Mouse (Mus musculus): ENCODE measurements at regions not wholly inside any gene's neighbourhood (a gene's known extent, or its start where the extent isn't known, plus 50 kb on each side); places are given as distances from the start of the nearest gene placed in this dataset.

DNA sequence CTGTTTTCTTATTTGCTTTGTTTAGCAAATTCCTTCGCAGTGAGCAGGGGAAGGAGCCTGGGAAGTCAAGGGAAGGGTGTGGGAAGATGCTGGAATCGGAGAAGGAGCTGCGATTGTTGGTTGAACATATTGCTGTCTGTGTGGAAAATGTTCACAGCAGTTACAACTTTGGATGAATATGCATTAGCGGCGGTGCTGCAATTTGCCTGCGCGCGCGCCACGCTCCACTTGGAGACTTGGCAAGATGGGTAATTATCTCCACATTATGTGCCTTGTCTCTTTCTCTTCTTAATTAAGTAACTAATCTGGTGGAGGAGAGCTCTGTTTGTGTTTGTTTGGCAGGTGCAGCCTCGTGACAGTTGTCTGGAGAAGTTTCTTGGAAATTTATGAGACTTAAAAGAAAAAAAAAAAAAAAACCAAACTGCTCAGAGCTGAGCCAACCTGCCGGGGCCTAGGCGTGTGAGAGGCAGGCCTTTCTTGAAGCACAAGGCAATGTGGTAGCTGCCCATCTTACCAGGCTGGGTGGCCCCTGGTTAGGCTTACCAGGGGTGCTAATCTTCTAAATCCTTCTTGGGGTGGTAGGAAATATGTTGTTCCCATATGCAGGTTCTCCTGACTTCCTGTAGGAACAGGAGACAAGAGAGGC, 279.2 kb upstream of the Tle3 start:
- H3K27me3 ChIP-seq (replicated peaks; ENCODE audit: control insufficient read depth, insufficient read depth, low read length) = no peaks in the 10 kb centered on the region
- H3K4me3 ChIP-seq (ENCODE audit: low read depth, low read length) = no peak overlapping the region
- H3K4me1 ChIP-seq (ENCODE audit: control insufficient read depth, insufficient read depth, low read length) = no peaks in the 10 kb centered on the region
- no peak overlapping the region for H3K9ac ChIP-seq (ENCODE audit: low read depth, low read length)
- H3K27ac ChIP-seq (replicated peaks; ENCODE audit: low read depth, low read length) = no peak overlapping the region
- WGBS = 84% methylated on average over 13 of the region's 13 CpGs
- no peak overlapping the region for H3K4me2 ChIP-seq (ENCODE audit: low read depth, low read length)
- H3K9me3 ChIP-seq (ENCODE audit: control insufficient read depth, low read length) = no peaks in the 10 kb centered on the region
- H3K36me3 ChIP-seq (ENCODE audit: control insufficient read depth, insufficient read depth, low read length) = no peaks in the 10 kb centered on the region
- DNase-seq (ENCODE audit: low spot score) = no peak
- no peak for ATAC-seq (ENCODE audit: low read depth)

DNA sequence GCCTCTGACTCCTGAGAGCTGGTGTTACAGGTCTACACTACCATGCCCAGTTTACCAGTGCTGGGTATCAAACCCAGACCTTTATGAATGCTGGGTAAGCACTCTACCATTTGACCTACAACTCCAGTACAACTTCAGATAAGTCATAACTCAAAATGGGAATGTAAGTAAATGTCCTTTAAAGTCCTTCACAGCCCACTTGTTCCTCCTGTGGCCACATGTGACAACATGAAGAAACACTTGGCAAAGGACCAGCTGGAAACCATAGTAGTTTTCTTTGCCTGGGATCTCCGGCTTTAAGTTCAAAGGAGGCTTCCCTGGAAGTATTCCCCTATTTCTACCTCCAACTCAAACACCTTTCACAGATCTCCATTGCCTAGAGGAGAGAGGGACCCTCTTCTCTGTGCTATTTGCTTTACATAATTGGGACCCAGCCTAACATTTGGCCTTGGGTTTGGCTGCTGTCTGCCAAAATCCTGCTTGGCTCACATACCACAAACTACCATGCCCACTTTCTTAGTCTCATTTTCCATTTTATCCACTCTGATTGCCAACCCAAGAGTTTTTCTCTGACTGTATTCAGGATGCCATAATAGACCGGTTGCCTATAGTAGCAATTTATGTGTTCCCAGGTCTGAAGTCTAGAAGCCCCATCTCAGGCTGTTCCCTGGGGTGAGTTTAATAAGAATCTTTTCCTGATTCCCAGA, 276.9 kb upstream of the Tle3 start:
- no peak overlapping the region for H3K4me2 ChIP-seq (ENCODE audit: low read depth, low read length)
- H3K9ac ChIP-seq (ENCODE audit: low read depth, low read length) = no peak overlapping the region
- H3K9me3 ChIP-seq (ENCODE audit: control insufficient read depth, low read length) = no peaks in the 10 kb centered on the region
- WGBS = 74% methylated on average over 2 of the region's 2 CpGs
- H3K27me3 ChIP-seq (replicated peaks; ENCODE audit: control insufficient read depth, insufficient read depth, low read length) = no peaks in the 10 kb centered on the region
- no peak overlapping the region for H3K4me3 ChIP-seq (ENCODE audit: low read depth, low read length)
- no peaks in the 10 kb centered on the region for H3K4me1 ChIP-seq (ENCODE audit: control insufficient read depth, insufficient read depth, low read length)
- H3K36me3 ChIP-seq (ENCODE audit: control insufficient read depth, insufficient read depth, low read length) = no peaks in the 10 kb centered on the region
- ATAC-seq (ENCODE audit: low read depth) (no peak), DNase-seq (ENCODE audit: low spot score) (no peak)
- no peak overlapping the region for H3K27ac ChIP-seq (replicated peaks; ENCODE audit: low read depth, low read length)

DNA sequence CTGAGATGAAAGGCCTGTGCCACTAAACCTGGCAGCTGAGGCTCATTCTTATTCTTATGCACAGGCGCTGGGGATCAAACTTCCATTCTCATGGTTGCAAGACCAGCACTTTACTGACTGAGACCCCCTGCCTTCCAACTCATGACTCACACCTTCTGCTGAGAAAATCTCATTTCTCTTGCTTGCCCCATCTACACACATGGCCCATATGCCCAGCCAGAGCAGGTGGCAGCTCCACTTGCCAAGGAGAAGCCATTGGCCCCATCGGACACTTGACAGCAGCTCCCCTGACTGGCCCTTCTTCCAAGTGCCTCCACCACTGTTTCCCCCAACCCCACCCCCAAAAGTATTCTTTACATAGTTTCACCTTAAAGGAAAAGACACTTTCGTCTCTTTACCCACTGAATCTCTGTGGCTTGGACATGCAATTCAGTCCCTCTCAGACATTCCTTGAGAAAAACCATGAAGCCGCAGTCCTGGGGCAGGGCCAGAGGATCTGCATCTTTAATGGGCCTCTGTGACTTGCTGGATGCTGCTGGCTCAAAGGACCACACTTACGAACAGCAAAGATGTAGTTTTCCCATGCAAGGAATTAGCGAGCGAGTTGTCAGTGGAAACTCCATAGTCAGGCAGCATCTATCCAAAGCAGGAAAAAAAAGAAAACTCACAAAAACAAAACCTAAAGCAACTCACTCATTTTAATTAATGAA, 270.3 kb upstream of the Tle3 start:
- H3K9me3 ChIP-seq (ENCODE audit: control insufficient read depth, low read length) = no peaks in the 10 kb centered on the region
- no peak overlapping the region for H3K27ac ChIP-seq (replicated peaks; ENCODE audit: low read depth, low read length)
- H3K36me3 ChIP-seq (ENCODE audit: control insufficient read depth, insufficient read depth, low read length) = no peaks in the 10 kb centered on the region
- H3K4me2 ChIP-seq (ENCODE audit: low read depth, low read length) = no peak overlapping the region
- DNase-seq (ENCODE audit: low spot score) (no peak), ATAC-seq (ENCODE audit: low read depth) (no peak)
- H3K27me3 ChIP-seq (replicated peaks; ENCODE audit: control insufficient read depth, insufficient read depth, low read length) = peaks cover 8% of the 10 kb centered on the region
- 55% methylated on average over 7 of the region's 7 CpGs for whole genome bisulfite sequencing
- H3K4me1 ChIP-seq (ENCODE audit: control insufficient read depth, insufficient read depth, low read length) = peaks cover 10% of the 10 kb centered on the region; the same call in 1 of the 2 replicates
- H3K4me3 ChIP-seq (ENCODE audit: low read depth, low read length) = no peak overlapping the region
- no peak overlapping the region for H3K9ac ChIP-seq (ENCODE audit: low read depth, low read length)

DNA sequence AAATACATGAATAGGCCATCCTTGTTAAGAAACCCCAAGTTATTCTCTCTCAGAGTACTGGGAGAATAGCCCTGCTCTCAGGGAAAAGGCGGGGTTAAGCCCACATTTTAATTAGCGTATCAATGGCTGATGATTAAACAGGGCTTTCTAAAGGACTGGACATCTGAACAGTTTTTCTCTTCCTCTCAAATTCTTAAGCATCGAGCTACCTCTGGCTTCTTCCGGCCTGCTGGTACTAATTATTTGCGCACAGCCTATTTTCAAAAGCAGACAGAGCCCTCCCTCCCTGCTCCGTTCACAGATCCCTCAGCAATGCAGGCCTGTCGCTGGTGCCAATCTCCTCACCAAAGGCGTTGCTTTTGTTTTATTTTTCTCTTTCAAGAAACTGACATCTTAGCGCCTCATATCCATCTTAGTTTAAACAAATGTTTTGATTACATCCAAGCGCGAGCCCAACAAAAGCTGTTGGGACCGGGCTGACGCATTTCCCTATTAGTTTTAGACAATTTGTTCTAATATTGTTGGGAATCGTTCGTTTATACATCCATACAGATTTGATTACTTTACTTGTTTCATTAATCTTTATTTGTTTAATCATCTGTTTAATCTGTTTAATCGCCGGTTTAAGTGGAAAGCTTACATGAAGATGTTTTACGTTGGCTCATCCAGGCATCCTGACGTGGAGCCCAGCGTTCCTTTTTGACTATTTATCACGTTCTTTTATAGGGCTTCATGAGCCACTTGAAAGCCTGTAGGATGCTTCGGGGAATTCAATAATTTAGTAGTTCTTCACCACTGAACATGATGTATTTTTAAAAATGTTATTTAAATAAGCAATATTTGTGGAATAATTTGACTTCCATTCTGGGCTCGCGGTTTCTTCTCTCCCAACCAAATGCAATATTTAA, 269.5 kb upstream of the Tle3 start:
- H3K4me2 ChIP-seq (ENCODE audit: low read depth, low read length) = no peak overlapping the region
- peaks cover 10% of the 10 kb centered on the region; the same call in 1 of the 2 replicates for H3K4me1 ChIP-seq (ENCODE audit: control insufficient read depth, insufficient read depth, low read length)
- no peaks in the 10 kb centered on the region for H3K9me3 ChIP-seq (ENCODE audit: control insufficient read depth, low read length)
- H3K9ac ChIP-seq (ENCODE audit: low read depth, low read length) = no peak overlapping the region
- DNase-seq (ENCODE audit: low spot score) (no peak), ATAC-seq (ENCODE audit: low read depth) (no peak)
- peaks cover 8% of the 10 kb centered on the region for H3K27me3 ChIP-seq (replicated peaks; ENCODE audit: control insufficient read depth, insufficient read depth, low read length)
- no peak overlapping the region for H3K27ac ChIP-seq (replicated peaks; ENCODE audit: low read depth, low read length)
- H3K4me3 ChIP-seq (ENCODE audit: low read depth, low read length) = no peak overlapping the region
- 44% methylated on average over 24 of the region's 24 CpGs for WGBS
- no peaks in the 10 kb centered on the region for H3K36me3 ChIP-seq (ENCODE audit: control insufficient read depth, insufficient read depth, low read length)

DNA sequence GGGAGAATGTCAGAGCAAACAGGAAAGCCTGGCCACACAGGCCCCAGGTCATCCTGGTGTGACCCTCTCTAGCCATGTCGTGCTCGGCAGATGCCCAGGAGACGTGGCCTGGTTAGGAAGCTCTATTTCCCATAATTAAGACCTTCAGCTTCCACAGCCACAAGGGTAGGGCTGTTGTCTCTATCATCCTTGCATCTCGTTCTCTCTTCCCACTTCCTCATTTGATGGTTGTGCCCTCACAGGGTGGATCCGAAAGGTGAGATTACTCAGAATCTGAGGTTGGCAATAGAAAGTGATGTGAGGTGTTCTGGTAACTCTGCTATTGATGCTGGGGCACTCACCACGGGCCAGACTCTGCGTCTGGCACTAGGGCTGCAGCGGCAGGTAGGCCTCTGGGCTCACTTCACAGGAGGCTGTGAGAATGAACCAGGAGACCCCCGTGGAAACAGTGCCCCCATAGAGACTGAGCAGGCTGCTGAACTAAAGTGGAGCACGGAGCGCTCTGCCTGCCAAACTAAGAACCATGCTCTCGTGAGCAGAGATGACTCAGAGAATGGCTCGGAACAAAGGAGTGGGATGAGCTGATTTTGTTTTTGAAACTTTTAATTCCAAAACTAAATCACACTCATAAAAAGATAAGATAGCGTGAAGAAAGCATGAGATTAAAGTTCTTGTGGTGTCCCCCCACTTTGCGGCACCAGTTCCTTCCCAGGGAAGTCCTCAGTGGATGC, 266.5 kb upstream of the Tle3 start:
- Histone ChIP-seq H3K4me1 (ENCODE audit: control insufficient read depth, insufficient read depth, low read length) (peaks cover 10% of the 10 kb centered on the region; the same call in 1 of the 2 replicates), H3K9me3 (ENCODE audit: control insufficient read depth, low read length) (no peaks in the 10 kb centered on the region), H3K4me2 (ENCODE audit: low read depth, low read length) (no peak overlapping the region), H3K27ac (replicated peaks; ENCODE audit: low read depth, low read length) (no peak overlapping the region), H3K27me3 (replicated peaks; ENCODE audit: control insufficient read depth, insufficient read depth, low read length) (peaks cover 8% of the 10 kb centered on the region), H3K36me3 (ENCODE audit: control insufficient read depth, insufficient read depth, low read length) (no peaks in the 10 kb centered on the region), H3K4me3 (ENCODE audit: low read depth, low read length) (no peak overlapping the region), H3K9ac (ENCODE audit: low read depth, low read length) (no peak overlapping the region)
- DNase-seq (ENCODE audit: low spot score) (no peak), ATAC-seq (ENCODE audit: low read depth) (no peak)
- 76% methylated on average over 15 of the region's 15 CpGs for WGBS

DNA sequence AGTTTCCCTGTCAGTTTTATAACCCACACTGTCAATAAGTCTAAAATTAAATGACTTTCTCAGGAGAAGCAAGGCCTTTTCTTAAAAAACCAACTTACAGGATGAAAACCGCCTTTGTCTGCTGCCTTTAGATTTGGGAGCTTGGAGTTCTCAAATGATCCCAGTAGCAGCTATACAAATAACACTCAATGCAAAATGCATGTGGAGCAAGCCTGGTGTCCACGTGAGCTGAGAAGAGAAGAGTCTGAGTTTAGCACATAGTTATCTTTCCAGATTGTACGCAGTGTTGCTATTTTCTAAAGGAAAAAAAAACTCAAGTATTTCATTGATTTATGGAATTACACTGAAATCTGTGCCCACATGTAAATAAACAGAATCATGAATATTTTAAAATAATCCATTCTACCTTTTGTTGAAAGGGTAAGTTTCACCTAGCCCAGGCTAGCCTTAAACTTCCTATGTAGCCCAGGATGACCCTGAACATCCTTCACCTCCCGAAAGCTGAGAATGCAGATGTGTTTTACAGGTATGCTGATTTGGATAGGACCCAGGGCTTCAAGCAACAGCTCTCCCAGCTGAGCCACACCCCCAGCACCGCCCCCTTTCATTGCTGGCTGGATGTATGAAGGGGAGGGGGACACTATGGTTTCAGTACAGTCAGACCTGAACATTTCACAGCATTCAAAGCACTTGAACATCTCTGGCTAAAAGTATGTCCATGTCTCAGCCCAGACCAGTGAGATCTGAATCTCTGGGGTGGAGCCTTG, 262.5 kb upstream of the Tle3 start:
- ATAC-seq (ENCODE audit: low read depth) = no peak
- no peaks in the 10 kb centered on the region for H3K9me3 ChIP-seq (ENCODE audit: control insufficient read depth, low read length)
- H3K27me3 ChIP-seq (replicated peaks; ENCODE audit: control insufficient read depth, insufficient read depth, low read length) = peaks cover 11% of the 10 kb centered on the region
- H3K4me3 ChIP-seq (ENCODE audit: low read depth, low read length) = no peak overlapping the region
- H3K27ac ChIP-seq (replicated peaks; ENCODE audit: low read depth, low read length) = no peak overlapping the region
- no peaks in the 10 kb centered on the region for H3K36me3 ChIP-seq (ENCODE audit: control insufficient read depth, insufficient read depth, low read length)
- H3K4me2 ChIP-seq (ENCODE audit: low read depth, low read length) = no peak overlapping the region
- WGBS = 79% methylated on average over 5 of the region's 5 CpGs
- no peak for DNase-seq (ENCODE audit: low spot score)
- peaks cover 6% of the 10 kb centered on the region; the same call in 1 of the 2 replicates for H3K4me1 ChIP-seq (ENCODE audit: control insufficient read depth, insufficient read depth, low read length)
- no peak overlapping the region for H3K9ac ChIP-seq (ENCODE audit: low read depth, low read length)

DNA sequence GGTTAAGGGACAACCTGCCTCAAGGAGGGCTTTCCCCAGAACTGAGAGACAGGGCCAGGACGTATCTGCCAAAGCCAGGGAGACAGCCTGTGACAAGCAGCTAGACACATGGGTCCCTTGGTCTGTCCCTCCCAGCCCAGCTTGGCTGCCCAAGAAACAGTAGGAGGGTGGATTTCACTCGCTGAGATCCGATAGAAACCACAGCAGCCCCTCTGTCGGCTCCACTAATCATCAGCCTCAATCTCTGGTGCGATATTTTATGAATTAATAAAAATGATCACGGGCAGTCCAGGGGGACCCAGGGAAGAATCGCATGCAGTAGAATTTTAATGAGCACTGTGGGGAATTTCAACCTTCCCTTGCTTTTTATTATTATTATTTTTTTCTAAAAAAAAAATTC, 261.0 kb upstream of the Tle3 start:
- no peak overlapping the region for H3K9ac ChIP-seq (ENCODE audit: low read depth, low read length)
- no peak overlapping the region for H3K4me3 ChIP-seq (ENCODE audit: low read depth, low read length)
- peak; percentile 48; the same call in 1 of the 2 replicates for ATAC-seq (ENCODE audit: low read depth)
- H3K27ac ChIP-seq (replicated peaks; ENCODE audit: low read depth, low read length) = no peak overlapping the region
- no peaks in the 10 kb centered on the region for H3K36me3 ChIP-seq (ENCODE audit: control insufficient read depth, insufficient read depth, low read length)
- no peak for DNase-seq (ENCODE audit: low spot score)
- peaks cover 11% of the 10 kb centered on the region for H3K27me3 ChIP-seq (replicated peaks; ENCODE audit: control insufficient read depth, insufficient read depth, low read length)
- H3K9me3 ChIP-seq (ENCODE audit: control insufficient read depth, low read length) = no peaks in the 10 kb centered on the region
- 34% methylated on average over 7 of the region's 7 CpGs for WGBS
- H3K4me1 ChIP-seq (ENCODE audit: control insufficient read depth, insufficient read depth, low read length) = peaks cover 6% of the 10 kb centered on the region; the same call in 1 of the 2 replicates
- peak overlapping the region; percentile 13 for H3K4me2 ChIP-seq (ENCODE audit: low read depth, low read length)

All from embryonic facial prominence, embryonic 14.5 days (tissue).